Comparison of ENCODE assay signal across 11 mouse cellular contexts in the genomic region with DNA sequence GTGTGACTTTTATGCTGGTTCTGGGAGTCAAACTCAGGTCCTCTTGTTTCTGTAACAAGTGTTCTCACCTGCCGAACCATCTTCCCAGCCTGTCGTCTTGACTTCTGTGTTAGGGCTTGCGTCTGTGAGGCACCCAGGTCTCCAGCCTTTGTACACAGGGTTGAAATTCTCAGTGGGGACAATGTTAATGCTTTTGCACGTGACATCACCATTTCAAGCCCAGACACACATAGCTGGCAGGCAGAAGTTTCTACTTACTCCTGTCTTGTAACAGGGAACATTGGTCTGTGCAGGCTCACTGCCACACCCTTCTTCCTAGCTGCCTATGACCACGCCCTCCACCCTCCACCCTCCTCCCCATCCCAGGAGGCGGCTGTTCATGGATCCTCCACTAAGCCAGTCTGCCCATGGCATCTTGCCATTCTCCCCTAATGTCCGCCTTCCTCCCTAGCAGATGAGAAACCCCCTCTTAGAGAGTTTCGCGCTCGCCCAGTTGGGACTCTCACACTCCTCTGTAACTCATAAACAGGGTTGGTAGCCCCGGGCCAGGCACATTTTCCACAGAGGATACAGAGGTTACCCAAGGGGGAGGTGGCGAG.
DNase-seq lines count a peak whose midpoint lies in the region; ATAC-seq and TF ChIP-seq lines count a peak whose summit lies in the region.
"Had no signal": no experiment of that assay in that cellular context is flagged by ENCODE, and none has a peak within 500 bp of the region (broad histone marks: within the 10 kb centered on the region; RNA-seq: fewer than 3 reads in every experiment).

No protein-coding gene starts in this region.

- H3K9me3 ChIP-seq in kidney, embryonic 15.5 days (replicated peaks) = no peaks in the 10 kb centered on the region

- H3K27ac ChIP-seq in kidney, embryonic 15.5 days = peak overlapping the region; percentile 34; the same call in 1 of the 2 replicates
- no peak overlapping the region for H3K27ac ChIP-seq in kidney, adult 2 months (ENCODE audit: insufficient read depth, low read depth, low read length)

- TF ChIP-seq CTCF in kidney, adult 2 months (conservative IDR thresholded peaks at IDR 0.05; ENCODE audit: insufficient read depth, insufficient read length, low read depth, low read length) = no peak

- TF ChIP-seq POLR2A in kidney, adult 2 months (IDR thresholded peaks at IDR 0.05; ENCODE audit: low read depth, low read length) = no peak

- intact Hi-C loops in left cerebral cortex, postnatal 25 days (cut with DNase I) = no loop called here

- H3K4me3 ChIP-seq in kidney, embryonic 15.5 days (replicated peaks) = no peak overlapping the region
- no peak overlapping the region for H3K4me3 ChIP-seq in kidney, adult 2 months (ENCODE audit: insufficient read depth, low read depth, low read length)

- peaks cover 87% of the 10 kb centered on the region for H3K4me1 ChIP-seq in kidney, embryonic 15.5 days
- H3K4me1 ChIP-seq in kidney, adult 2 months (ENCODE audit: control insufficient read depth, insufficient read depth, low read length) = peaks cover 15% of the 10 kb centered on the region; the same call in 1 of the 2 replicates

- no peak for DNase-seq in kidney, adult 2 months
- peak; percentile 5 for DNase-seq in thymus, postnatal 25 days
- DNase-seq in thymus, postnatal 10 days (ENCODE audit: low spot score in 2 of 2) = no peak
- peak; percentile 66 for DNase-seq in induced T-regulatory cell, adult 2 months (ENCODE audit: low read depth)
- DNase-seq in thymus, postnatal 4 days = peak; percentile 34
- DNase-seq in left cerebral cortex, postnatal 25 days (ENCODE audit: low spot score in 2 of 2) = no peak
- DNase-seq: cerebellum, adult 11 months; heart, adult 18-20 months; kidney, postnatal 14 days had no signal

- H3K9ac ChIP-seq in kidney, embryonic 15.5 days = no peak overlapping the region

- no peak overlapping the region for H3K4me2 ChIP-seq in kidney, embryonic 15.5 days

- WGBS in kidney, embryonic 15.5 days = 59% methylated on average over 12 of the region's 12 CpGs
- 58% methylated on average over 12 of the region's 12 CpGs for WGBS in kidney, adult 2 months

- H3K36me3 ChIP-seq in kidney, embryonic 15.5 days = no peaks in the 10 kb centered on the region
- no peaks in the 10 kb centered on the region for H3K36me3 ChIP-seq in kidney, adult 2 months (ENCODE audit: control insufficient read depth, insufficient read depth, low read length)

- no peaks in the 10 kb centered on the region for H3K27me3 ChIP-seq in kidney, embryonic 15.5 days
- H3K27me3 ChIP-seq in kidney, adult 2 months (replicated peaks; ENCODE audit: control insufficient read depth, insufficient read depth, low read length) = no peaks in the 10 kb centered on the region

- no peak for ATAC-seq in kidney, embryonic 15.5 days (replicated peaks; ENCODE audit: low FRiP score)
- ATAC-seq in cerebellum, adult (ENCODE audit: insufficient number of reproducible peaks, low FRiP score, low TSS enrichment) = no peak

Comparison
In these comparisons a context has a peak if more than half of its experiments do, and no peak if none do; other contexts are left out.
1. DNase-seq: peak in thymus, postnatal 25 days (single experiment), induced T-regulatory cell, adult 2 months (single experiment) and thymus, postnatal 4 days (single experiment); none in kidney, adult 2 months (single experiment), thymus, postnatal 10 days (0 of 2) and left cerebral cortex, postnatal 25 days (0 of 2).